Mouse (Mus musculus) kidney, adult 9 months (tissue): ENCODE results near the gene Crocc.

Experiments used
- DNase-seq: peaks from one replicate; pipeline ENCODE4 v3.0.0; 2022

The Crocc gene

GRCm38 (mm10) chr4:141060426-141061301, at the start of gene Crocc:
Crocc (minus strand) TSS chr4:141060550.
- DNase-seq, result peak; percentile 99

GRCm38 (mm10) chr4:141108196-141108732, 47.9 kb upstream of the Crocc start:
- DNase-seq, result no peak

- DNase-seq, result no peak
These were observed 46.3 kb upstream of the Crocc start for GRCm38 (mm10) chr4:141106526-141107183.

GRCm38 (mm10) chr4:141101855-141102254, 41.5 kb upstream of the Crocc start:
- peak; percentile 56 for DNase-seq

GRCm38 (mm10) chr4:141101291-141101690, 40.9 kb upstream of the Crocc start:
- DNase-seq, result no peak

GRCm38 (mm10) chr4:141099956-141100355, 39.6 kb upstream of the Crocc start:
- no peak for DNase-seq

- no peak for DNase-seq
These were observed 38.6 kb upstream of the Crocc start for GRCm38 (mm10) chr4:141098935-141099334.

- DNase-seq, result no peak
These were observed 36.4 kb upstream of the Crocc start for GRCm38 (mm10) chr4:141096710-141097109.

- peak; percentile 47 for DNase-seq
These were observed 34.7 kb upstream of the Crocc start for GRCm38 (mm10) chr4:141095016-141095415.

- no peak for DNase-seq
These were observed 28.4 kb upstream of the Crocc start for GRCm38 (mm10) chr4:141088714-141089113.

GRCm38 (mm10) chr4:141088033-141088432, 27.7 kb upstream of the Crocc start, which contains the start of gene Spata21:
Spata21 (plus strand) TSS chr4:141088333.
- DNase-seq, result no peak

GRCm38 (mm10) chr4:141086862-141087261, 26.5 kb upstream of the Crocc start:
- DNase-seq, result no peak

- DNase-seq, result no peak
These were observed 18.3 kb upstream of the Crocc start for GRCm38 (mm10) chr4:141078510-141079137.

- peak; percentile 97 for DNase-seq
These were observed 17.5 kb upstream of the Crocc start, which contains the start of gene Necap2 for GRCm38 (mm10) chr4:141077681-141078509. Necap2 (minus strand) TSS chr4:141078357.

- DNase-seq, result no peak
These were observed 16.6 kb upstream of the Crocc start for GRCm38 (mm10) chr4:141076761-141077506.

- DNase-seq, result no peak
These were observed 13.8 kb upstream of the Crocc start for GRCm38 (mm10) chr4:141074109-141074508.

GRCm38 (mm10) chr4:141073661-141074060, 13.3 kb upstream of the Crocc start:
- no peak for DNase-seq

GRCm38 (mm10) chr4:141072502-141072901, 12.2 kb upstream of the Crocc start:
- no peak for DNase-seq

GRCm38 (mm10) chr4:141069731-141070130, 9.4 kb upstream of the Crocc start:
- peak; percentile 75 for DNase-seq

GRCm38 (mm10) chr4:141068655-141069054, 8.3 kb upstream of the Crocc start:
- no peak for DNase-seq

- DNase-seq, result peak; percentile 59
These were observed 7.2 kb upstream of the Crocc start for GRCm38 (mm10) chr4:141067516-141068046.
